Mouse (Mus musculus): Measurements from ENCODE around the gene Chl1.
A peak's percentile ranks its signal among the peaks of the same experiment; 100 is the strongest.

The Chl1 gene

DNA sequence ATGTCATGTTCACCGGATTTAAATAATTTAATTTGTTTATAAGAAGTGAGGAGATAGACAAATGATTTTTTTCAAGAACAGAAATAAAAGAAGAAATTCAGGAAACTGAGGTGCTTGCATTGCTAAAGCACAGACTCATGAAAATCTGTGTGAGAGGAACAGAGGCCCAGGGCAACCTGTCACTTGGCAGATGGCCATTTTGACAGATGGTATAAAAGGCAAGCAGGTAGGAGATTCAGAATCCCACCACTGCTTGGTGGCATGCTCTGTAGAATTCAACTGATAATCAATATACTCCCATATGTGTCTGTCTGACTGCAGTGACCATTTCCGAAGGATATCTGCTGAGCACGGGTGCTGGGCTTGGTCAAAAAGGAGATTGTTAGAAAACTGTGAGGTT is 162.7 kb downstream of the Chl1 start:
- DNase-seq: no peak

DNA sequence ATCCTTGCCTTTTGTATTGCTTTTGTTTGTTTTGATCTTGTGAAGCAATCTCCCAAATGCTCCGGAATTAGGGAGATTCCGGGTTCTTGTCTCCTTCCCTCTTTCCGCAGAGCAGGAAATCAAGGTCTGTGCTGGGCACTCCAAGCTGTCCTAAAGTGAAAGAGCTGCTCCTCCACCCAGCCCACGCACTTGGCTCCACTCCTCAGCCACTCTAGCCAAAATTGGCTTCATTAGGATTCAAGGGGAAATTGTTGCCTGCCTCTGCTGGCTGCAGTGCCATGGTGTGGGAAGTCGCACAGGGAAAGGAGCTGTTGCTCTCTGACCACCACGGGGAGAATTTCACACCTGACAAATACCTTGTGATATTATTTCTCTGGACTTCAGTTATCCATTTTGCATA is 163.9 kb downstream of the Chl1 start:
- DNase-seq: no peak

DNA sequence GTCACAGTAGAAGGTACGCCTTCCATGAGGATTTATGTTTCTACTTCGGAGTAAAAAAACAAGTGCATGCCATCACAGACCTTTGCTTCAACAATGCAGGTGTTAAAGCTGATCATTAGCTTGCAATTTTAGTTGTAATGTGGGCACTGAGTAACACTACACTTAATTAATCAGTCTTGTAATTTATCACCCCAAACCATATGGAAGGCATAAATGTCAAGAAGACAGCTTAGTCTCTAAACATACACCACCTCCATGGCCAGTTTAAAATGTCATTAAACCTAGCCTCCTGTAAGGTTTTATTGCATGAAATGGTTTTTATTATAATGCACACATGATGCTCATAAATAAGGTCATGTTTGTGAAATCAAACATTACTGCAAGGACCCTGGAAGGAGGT is 164.8 kb downstream of the Chl1 start:
- DNase-seq: no peak

DNA sequence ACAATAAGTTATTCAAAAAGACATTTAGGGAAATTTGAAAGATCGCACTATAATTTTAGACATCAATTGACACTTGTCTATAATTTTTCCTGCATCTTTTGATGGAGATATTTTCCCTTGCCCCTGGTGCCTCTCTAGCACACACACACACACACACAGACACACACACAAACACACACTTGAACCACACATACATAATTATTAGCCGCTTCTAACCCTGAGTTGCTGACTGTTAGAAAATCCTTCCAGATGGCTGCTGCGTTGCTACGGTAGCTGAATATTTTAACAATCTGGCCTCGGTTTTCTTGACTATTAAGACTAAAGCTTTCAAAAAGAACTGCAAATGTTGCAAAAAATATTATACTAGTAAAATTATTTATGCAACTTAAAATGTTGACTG is 166.3 kb downstream of the Chl1 start:
- no peak for DNase-seq

DNA sequence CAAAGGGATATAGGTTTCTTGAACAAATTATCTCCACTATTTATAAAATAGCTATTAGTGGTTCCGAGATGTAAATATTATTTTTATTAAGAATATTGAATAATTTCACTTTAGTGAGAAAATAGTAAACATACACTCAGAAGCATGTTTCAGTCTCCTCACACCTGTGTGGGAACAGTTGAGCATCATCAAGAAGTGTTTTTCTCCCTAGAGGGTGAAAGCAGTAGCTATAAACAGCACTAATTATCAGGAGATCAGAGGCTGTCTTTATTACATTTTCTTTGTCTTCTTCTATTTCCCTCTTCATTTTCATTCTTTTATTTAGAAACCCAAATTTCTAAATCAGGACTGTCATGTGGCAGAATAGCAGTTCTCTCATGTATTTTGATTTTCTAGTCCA is 166.7 kb downstream of the Chl1 start:
- no peak for DNase-seq

DNA sequence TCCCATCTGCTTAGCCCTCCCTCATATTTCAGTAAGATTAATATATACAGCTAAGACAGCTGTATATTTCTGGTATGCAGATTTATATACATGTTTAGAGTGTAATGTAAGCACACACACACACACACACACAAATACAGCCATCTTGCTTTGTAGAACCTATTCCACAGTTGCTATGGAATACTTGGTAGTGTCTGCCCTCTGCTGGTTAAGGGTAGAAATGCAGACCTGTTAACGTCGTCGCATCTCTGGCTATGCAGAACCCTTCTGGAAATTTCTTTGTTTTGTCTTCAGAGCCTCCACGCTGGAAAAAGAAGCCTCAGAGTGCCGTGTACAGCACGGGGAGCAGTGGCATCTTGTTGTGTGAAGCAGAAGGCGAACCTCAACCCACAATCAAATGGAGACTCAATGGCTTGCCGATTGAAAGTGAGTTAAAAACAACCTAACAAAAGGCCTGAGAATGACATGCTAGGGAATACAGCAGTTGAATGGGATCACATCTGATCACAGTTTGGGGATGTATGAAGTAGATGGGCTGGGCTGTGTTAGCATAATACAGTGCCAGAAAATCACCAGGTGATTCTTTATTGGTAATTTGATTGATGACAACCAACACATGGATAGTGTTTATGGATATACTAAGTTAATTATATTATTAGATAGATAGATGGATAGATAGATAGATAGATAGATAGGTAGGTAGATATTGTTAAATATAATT is 172.6 kb downstream of the Chl1 start:
- peak; percentile 32 to 56 for DNase-seq

DNA sequence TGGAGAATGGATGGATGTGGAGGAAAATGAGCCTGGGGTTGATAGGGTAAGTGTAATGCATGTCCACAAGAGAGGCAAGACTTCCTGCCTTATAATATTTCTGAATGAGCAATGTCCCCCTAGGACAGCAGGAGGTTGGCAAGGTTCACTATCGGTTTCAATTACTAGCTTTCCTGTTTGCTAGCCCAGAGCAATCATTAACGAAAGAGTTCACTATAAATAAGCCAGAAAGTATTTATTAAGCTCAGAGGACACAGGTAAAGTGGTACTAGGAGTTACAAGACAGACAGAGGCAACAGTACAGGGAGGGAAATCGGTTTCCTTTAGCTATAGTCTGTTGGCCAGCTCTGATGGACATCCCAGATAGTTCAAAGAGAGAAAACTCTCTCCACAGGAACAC is 182.1 kb downstream of the Chl1 start:
- DNase-seq: peak in 1 of 2 experiments; percentile 32

DNA sequence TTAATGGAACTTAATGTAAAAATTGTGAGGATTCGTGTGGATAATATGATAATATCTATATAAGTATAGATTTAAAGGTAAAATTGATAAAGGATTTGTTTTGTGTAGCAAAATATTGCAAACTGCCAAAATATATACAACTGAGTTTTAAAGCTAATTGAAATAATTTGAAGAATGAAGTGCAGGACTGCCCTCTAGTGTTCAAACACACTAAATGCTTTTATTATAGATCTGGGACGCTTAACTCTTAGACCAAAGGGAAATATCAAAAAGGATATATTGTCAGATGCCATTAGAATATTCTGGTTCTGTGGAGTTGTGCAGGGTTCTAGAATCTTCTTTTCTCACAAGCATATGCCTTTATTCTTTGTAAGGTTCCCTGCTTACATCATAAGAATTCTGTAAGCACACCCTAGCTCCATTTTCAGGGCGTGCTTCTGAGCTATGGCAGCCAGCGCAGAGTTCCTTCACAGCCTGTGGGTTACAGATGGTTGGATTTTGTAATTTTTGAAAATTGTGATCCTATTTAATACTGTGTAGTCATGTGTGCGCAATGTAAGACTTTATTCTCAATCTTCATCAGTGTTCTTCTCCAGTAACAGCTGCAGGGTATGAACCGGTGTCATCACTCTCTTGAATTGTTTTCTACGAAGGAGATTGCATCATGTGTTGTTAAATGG is 187.1 kb downstream of the Chl1 start:
- DNase-seq: no peak

DNA sequence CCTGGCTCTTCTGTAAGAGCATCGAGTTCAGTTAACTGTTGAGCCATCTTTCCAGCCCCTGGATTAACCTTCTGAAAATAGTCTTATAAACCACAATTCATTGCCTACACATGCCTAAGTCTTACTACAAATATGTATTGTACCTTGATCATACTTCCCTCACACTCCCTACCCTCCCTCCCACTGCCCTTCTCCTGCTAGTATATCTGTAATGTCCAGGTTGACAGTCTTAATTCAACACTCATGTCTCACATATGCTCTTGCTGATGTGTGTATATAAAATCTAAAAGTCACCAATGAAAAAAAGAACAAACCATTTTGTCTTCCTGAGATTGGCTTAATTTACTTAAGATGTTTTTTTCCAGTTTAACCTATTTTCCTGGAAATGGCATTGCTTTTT is 189.1 kb downstream of the Chl1 start:
- no peak for DNase-seq

DNA sequence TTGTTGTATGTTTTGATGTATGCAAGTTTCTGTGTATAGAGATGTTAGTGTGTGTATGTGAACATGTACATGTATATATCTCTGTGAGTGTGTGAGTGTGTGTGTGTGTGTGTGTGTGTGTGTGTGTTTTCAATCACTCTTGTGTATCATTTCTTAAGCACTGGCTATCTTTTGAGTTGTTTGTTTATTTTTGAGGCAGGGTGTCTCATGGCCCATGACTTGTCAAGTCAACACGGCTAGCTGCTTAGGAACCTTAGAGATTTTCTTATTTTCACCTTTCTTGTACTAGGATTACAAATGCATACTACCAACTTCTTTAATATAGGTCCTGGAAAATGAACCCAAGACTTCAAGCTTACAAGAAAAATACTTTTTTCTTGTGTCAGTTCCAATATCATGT is 189.5 kb downstream of the Chl1 start:
- DNase-seq: no peak

DNA sequence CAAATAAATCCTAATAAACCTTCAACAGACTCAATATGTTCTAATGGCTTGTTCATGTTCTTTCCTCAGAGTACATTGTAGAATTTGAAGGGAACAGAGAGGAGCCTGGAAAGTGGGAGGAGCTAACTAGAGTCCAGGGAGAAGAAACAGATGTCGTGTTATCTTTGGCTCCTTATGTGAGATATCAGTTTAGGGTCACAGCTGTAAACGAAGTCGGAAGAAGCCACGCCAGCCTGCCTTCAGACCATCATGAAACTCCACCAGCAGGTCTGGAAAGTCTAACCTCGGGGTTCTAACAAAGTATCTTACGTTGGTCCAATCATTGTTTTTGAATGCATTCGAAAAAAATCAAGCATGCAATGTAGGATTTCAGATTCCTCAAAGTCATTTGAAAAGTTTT is 189.9 kb downstream of the Chl1 start:
- no peak for DNase-seq

DNA sequence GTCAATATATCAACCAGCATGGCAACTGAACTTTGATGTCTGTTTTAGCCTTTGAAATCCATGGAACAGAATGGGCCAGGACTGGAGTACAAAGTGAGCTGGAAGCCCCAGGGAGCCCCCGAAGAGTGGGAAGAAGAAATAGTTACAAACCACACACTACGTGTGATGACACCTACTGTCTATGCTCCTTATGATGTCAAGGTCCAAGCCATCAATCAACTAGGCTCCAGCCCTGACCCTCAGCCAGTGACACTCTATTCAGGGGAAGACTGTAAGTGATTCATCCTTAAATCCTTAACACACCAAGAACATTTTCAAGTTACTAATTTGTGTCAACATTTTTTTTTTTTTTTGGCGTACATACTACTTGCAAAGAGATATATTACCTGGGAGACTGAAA is 196.0 kb downstream of the Chl1 start:
- no peak for DNase-seq

DNA sequence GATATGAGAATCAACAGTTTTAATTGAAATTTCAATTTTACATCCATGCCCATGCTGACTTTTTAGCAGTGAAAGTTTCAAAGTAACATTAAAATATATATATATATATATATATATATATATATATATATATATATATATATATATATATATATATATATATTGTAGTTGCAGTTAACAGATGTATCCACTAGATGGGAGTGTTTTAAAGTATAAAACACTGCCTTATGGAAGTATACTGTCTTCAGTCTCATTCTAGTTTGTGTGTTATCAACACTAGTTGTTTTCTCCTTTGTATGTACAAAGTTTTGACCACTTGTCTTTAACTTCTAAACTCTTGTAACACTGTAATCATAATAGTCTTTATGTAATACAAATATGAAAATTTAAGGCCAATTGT is 228.9 kb downstream of the Chl1 start:
- no peak for DNase-seq

DNA sequence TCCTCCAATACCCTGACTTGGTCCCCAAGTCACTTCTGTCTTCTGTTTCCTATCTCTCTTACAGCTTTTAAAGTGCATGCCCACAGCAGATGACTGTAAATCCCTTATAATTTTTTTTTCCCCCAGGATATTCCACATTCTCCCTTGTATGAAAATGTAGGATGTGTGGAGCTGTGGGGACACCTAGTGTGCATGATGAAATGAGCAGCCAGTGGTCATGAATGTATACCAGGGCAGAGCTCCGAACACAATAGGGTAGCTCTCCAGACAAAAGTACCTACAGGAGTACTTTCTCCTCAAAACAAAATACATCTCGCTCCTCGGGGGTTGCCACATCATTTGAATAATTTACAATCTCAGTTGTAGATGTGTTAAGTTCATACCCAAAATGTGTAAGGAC is 232.4 kb downstream of the Chl1 start:
- DNase-seq: no peak

DNA sequence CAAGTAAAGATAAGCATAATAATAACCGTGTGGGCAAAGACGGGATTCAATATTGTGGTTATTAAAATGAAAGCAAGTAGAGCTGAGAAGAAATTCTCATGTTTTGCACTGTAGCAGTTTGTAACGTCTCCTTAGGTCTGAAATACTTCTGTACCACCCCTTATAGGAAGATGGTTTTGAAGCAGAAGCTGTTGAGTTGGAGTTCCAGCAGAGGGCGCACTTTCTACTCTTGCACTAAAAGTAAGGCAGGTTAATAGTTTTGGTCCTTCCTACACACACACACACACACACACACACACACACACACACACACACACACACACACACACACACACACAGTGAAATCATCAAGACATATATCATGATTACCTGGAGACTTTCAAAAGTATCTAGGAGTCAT is 235.7 kb downstream of the Chl1 start:
- peak in 1 of 2 experiments; percentile 9 for DNase-seq

DNA sequence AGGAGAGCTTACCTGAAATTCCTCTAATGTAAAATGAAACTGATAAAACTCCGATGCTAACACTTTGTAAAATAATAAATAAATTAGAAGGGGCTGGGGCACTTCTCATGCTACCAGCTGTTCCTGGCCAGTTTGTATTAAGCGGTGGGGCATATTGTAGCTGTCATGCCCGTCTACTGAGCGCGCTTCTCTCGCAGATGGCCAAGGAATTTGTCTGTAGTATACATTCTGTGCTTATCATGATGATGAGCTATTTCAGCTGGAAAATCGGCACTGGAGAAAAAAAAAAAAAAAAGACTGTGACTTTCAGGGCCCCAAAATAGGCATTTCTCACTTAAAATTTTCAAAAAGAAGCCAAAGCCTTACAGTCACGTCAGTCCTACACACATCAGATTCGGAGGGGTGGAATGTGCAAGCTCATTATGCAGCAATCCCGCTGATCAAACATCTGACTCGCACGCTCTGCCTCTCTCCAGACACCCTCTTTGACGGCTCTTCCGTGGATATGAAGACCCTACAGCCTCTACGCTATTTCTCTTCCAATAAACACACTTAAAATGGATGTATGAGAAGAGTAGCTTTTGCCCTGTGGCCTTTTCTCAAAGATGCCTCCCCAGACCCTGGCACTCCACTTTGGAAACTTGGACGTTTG is 238.9 kb downstream of the Chl1 start:
- DNase-seq: no peak

DNA sequence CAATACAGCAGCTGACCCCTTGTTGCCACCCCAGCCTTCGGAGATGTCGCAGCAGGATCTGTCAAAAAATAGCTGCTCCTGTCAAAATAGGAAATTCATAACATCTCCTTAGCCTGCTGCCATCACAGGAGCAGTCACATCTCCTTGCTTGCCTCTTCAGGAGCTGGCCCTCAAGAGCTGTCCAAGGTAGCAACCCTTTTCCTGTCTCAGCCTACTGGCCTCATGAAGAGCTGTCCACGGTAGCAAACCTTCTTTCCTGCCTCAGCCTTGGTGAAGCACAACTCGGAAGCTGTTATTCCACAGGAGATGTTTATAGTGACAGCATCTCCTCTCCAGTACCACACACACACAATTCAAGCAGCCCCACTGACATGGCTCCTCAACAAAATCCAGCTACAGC is 243.5 kb downstream of the Chl1 start:
- no peak for DNase-seq

DNA sequence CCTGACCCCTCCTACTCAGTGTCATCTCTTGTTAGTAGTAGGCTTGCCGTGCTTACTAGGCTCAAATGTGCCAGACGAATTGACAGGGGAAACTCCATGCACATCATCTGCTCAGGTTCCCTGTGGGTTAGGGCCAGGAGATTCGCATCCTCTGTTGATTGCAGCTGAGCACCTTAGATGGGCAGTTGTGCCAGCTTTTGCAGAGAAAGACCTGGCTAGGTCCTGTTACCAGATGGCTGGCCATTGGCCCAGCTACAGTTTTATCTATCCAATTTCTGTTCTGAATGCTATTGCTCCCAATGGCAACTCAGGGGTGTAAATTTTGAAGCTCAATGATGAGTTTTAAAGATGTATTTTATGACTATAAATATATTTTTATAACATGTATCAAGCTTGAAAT is 256.4 kb downstream of the Chl1 start:
- no peak for DNase-seq

DNA sequence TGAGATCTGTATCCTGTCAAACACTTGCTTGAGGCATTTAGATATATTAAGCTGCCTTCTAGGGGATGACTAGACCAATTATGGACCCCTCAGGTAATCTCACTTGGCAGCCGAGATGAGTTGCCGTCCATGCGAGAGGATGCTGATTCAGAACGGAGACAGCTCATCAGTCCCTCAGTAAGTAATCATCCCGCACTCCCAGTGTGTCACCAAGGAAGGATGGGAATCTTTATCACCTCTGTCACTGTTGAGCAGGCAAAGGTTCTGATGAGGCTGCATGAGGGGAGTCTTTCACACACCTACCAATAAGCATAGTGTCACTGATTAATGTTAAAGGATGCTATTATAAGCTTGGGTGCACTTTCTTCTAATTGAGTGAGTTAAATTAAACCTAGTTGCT is 270.7 kb downstream of the Chl1 start:
- DNase-seq: no peak

DNA sequence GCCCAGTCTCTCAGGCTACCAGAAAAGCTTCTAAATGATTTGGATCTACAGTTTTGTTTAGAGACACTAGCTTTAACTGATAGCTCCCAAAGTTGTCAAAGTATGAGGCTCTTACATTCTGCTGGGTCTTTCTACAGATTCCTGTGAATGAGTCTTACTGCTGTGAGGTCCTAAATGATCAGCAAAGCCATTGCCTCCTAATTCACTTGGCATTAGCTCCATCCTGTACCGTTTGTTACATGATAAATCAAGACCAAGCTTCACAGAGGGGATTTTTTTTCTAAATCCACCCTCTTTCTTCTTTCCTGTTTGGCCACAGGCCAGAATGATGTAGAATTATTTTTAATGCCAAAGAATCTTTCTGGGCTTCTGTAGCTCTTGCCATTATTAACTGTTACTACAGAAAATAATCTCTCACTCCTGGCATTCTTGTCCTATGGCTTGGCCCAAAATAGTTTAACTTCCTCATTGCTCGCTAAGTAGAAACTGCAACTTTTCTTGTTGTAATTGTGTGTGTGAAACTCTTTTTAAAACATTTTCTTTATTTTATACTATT is 280.8 kb downstream of the Chl1 start:
- DNase-seq: no peak

DNA sequence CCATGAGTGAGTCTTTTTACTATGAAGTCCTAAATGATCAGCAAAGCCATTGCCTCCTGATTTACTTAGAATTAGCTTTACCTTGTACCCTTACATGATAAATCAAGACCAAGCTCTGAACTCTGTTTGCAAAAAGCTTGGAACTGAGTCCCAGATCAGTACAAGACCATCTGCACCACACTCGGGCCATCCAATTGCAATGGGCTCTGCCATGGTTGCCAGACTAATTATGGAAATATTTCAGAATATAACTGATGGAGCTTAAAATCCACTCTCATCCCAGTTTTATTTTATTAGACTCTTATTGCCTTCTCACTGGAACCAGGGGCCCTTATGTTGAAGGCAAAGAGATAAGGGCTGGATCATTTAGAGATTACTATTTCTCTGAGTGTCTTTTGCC is 284.9 kb downstream of the Chl1 start:
- DNase-seq: no peak

All from kidney, adult 8-10 months (tissue).